Mouse (Mus musculus): ENCODE measurements around the gene Mvb12a. TPM values are rescaled to one million over a fixed set of nuclear protein-coding genes. Genes with fewer than 3 reads are reported as not detected.

Mvb12a gene
- polyA plus RNA-seq, 1 experiment, result 72.6 TPM

GRCm38 (mm10) chr8:71507589-71508104 is 35.1 kb upstream of the Mvb12a start:
- H3K4me3 ChIP-seq (ENCODE audit: low read depth, low read length), result peak overlapping the region; percentile 80
- TF ChIP-seq EP300 (IDR thresholded peaks at IDR 0.05; ENCODE audit: insufficient read depth, low read depth, low read length) (no peak), POLR2A (IDR thresholded peaks at IDR 0.05; ENCODE audit: insufficient read depth, low read length) (peak; percentile 26), CTCF (IDR thresholded peaks at IDR 0.05; ENCODE audit: low read depth, low read length) (no peak)
- no peaks in the 10 kb centered on the region for H3K9me3 ChIP-seq (replicated peaks; ENCODE audit: control insufficient read depth, insufficient read depth, low read length, poor library complexity, severe bottlenecking)
- H3K27me3 ChIP-seq (ENCODE audit: control insufficient read depth, insufficient read depth, low read length, poor library complexity, severe bottlenecking), result no peaks in the 10 kb centered on the region
- peak overlapping the region; percentile 66 for H3K9ac ChIP-seq (ENCODE audit: low read depth, poor library complexity, severe bottlenecking)
- no peak overlapping the region for H3K27ac ChIP-seq (ENCODE audit: insufficient read depth, low read length)
- no peaks in the 10 kb centered on the region for H3K36me3 ChIP-seq (ENCODE audit: control insufficient read depth, insufficient read depth, low read length, poor library complexity, severe bottlenecking)
- peaks cover 3% of the 10 kb centered on the region for H3K4me1 ChIP-seq (ENCODE audit: control insufficient read depth, insufficient read depth, low read length)

- TF ChIP-seq EP300 (IDR thresholded peaks at IDR 0.05; ENCODE audit: insufficient read depth, low read depth, low read length) (no peak), POLR2A (IDR thresholded peaks at IDR 0.05; ENCODE audit: insufficient read depth, low read length) (no peak), CTCF (IDR thresholded peaks at IDR 0.05; ENCODE audit: low read depth, low read length) (no peak)
- H3K4me3 ChIP-seq (ENCODE audit: low read depth, low read length), result no peak overlapping the region
- no peak overlapping the region for H3K27ac ChIP-seq (ENCODE audit: insufficient read depth, low read length)
- peaks cover 4% of the 10 kb centered on the region for H3K4me1 ChIP-seq (ENCODE audit: control insufficient read depth, insufficient read depth, low read length)
- H3K9me3 ChIP-seq (replicated peaks; ENCODE audit: control insufficient read depth, insufficient read depth, low read length, poor library complexity, severe bottlenecking), result no peaks in the 10 kb centered on the region
- H3K9ac ChIP-seq (ENCODE audit: low read depth, poor library complexity, severe bottlenecking), result no peak overlapping the region
- no peaks in the 10 kb centered on the region for H3K36me3 ChIP-seq (ENCODE audit: control insufficient read depth, insufficient read depth, low read length, poor library complexity, severe bottlenecking)
- no peaks in the 10 kb centered on the region for H3K27me3 ChIP-seq (ENCODE audit: control insufficient read depth, insufficient read depth, low read length, poor library complexity, severe bottlenecking)
Measured at GRCm38 (mm10) chr8:71509316-71509715, 33.4 kb upstream of the Mvb12a start.

DNA sequence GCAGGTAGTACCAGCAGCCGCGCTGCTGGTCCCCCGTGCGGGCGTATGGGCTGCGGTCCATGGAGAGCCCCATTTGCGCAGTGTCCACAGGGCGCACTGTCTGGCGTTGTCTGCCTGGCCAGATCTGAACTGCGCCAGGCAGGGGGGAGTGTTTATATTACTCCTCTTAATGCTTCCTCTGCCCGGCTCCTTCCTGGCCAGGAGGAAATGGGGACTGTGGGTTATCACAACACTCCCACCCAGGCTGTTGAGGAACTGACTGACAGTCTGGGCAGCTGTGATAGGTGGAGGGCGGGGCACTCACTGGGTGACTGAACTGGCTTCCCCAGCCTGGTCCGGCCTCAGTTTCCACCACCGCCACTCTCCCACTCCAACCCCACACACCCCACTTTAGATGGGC is 31.1 kb upstream of the Mvb12a start, which contains the start of gene Plvap:
TSS of gene Plvap (minus strand) at position 109 of the 400 bp plus-strand sequence.
- Histone ChIP-seq H3K27me3 (ENCODE audit: control insufficient read depth, insufficient read depth, low read length, poor library complexity, severe bottlenecking) (no peaks in the 10 kb centered on the region), H3K9ac (ENCODE audit: low read depth, poor library complexity, severe bottlenecking) (peak within 1 kb of the TSS; percentile 15; the same call in 1 of the 2 replicates), H3K36me3 (ENCODE audit: control insufficient read depth, insufficient read depth, low read length, poor library complexity, severe bottlenecking) (no peaks in the 10 kb centered on the region), H3K4me3 (ENCODE audit: low read depth, low read length) (peak within 1 kb of the TSS; percentile 40), H3K9me3 (replicated peaks; ENCODE audit: control insufficient read depth, insufficient read depth, low read length, poor library complexity, severe bottlenecking) (no peaks in the 10 kb centered on the region), H3K4me1 (ENCODE audit: control insufficient read depth, insufficient read depth, low read length) (peaks cover 2% of the 10 kb centered on the region), H3K27ac (ENCODE audit: insufficient read depth, low read length) (no peak within 1 kb of the TSS)
- TF ChIP-seq POLR2A (IDR thresholded peaks at IDR 0.05; ENCODE audit: insufficient read depth, low read length) (no peak), EP300 (IDR thresholded peaks at IDR 0.05; ENCODE audit: insufficient read depth, low read depth, low read length) (no peak), CTCF (IDR thresholded peaks at IDR 0.05; ENCODE audit: low read depth, low read length) (no peak)

DNA sequence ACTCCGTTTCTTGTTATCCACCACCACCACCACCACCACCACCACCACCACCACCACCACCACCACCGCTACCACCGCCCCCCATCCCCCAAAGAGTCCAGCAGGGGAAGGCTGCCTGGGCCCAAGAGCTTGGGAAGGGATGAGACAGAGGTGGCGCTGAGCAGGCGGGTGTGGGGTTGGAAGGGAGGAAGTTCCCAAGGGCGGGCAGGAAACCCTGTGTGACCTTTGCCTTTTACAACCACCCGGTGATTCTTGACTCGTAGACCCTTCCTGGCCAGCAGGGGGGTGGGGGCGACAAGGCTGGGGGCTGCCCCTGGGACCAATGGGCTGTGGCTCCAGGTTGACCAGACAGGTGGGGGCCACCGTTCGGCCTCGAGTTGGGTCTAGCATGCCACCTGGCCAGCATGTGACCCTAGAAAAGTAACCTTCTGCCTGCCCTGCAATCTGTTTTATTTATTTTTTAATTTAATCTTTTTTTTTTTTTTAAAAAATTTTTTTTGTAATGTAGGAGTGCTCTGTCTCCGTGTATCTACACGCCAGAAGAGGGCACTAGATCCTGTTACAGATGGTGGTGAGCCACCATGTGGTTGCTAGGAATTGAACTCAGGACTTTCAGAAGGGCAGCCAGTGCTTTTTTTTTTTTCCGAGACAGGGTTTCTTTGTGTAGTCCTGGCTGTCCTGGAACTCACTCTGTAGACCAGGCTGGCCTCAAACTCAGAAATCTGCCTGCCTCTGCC is 29.5 kb upstream of the Mvb12a start:
- Histone ChIP-seq H3K27me3 (ENCODE audit: control insufficient read depth, insufficient read depth, low read length, poor library complexity, severe bottlenecking) (no peaks in the 10 kb centered on the region), H3K4me3 (ENCODE audit: low read depth, low read length) (no peak overlapping the region), H3K9me3 (replicated peaks; ENCODE audit: control insufficient read depth, insufficient read depth, low read length, poor library complexity, severe bottlenecking) (no peaks in the 10 kb centered on the region), H3K4me1 (ENCODE audit: control insufficient read depth, insufficient read depth, low read length) (peaks cover 4% of the 10 kb centered on the region), H3K27ac (ENCODE audit: insufficient read depth, low read length) (no peak overlapping the region), H3K9ac (ENCODE audit: low read depth, poor library complexity, severe bottlenecking) (no peak overlapping the region; the same call in 1 of the 2 replicates), H3K36me3 (ENCODE audit: control insufficient read depth, insufficient read depth, low read length, poor library complexity, severe bottlenecking) (no peaks in the 10 kb centered on the region)
- TF ChIP-seq CTCF (IDR thresholded peaks at IDR 0.05; ENCODE audit: low read depth, low read length) (no peak), POLR2A (IDR thresholded peaks at IDR 0.05; ENCODE audit: insufficient read depth, low read length) (no peak), EP300 (IDR thresholded peaks at IDR 0.05; ENCODE audit: insufficient read depth, low read depth, low read length) (no peak)

GRCm38 (mm10) chr8:71515043-71515442 is 27.7 kb upstream of the Mvb12a start:
- no peak overlapping the region for H3K27ac ChIP-seq (ENCODE audit: insufficient read depth, low read length)
- peaks cover 4% of the 10 kb centered on the region for H3K4me1 ChIP-seq (ENCODE audit: control insufficient read depth, insufficient read depth, low read length)
- no peaks in the 10 kb centered on the region for H3K27me3 ChIP-seq (ENCODE audit: control insufficient read depth, insufficient read depth, low read length, poor library complexity, severe bottlenecking)
- H3K36me3 ChIP-seq (ENCODE audit: control insufficient read depth, insufficient read depth, low read length, poor library complexity, severe bottlenecking), result no peaks in the 10 kb centered on the region
- TF ChIP-seq CTCF (IDR thresholded peaks at IDR 0.05; ENCODE audit: low read depth, low read length) (peak; percentile 69), POLR2A (IDR thresholded peaks at IDR 0.05; ENCODE audit: insufficient read depth, low read length) (no peak)
- no peak overlapping the region for H3K9ac ChIP-seq (ENCODE audit: low read depth, poor library complexity, severe bottlenecking)
- no peak overlapping the region for H3K4me3 ChIP-seq (ENCODE audit: low read depth, low read length)
- no peaks in the 10 kb centered on the region for H3K9me3 ChIP-seq (replicated peaks; ENCODE audit: control insufficient read depth, insufficient read depth, low read length, poor library complexity, severe bottlenecking)

DNA sequence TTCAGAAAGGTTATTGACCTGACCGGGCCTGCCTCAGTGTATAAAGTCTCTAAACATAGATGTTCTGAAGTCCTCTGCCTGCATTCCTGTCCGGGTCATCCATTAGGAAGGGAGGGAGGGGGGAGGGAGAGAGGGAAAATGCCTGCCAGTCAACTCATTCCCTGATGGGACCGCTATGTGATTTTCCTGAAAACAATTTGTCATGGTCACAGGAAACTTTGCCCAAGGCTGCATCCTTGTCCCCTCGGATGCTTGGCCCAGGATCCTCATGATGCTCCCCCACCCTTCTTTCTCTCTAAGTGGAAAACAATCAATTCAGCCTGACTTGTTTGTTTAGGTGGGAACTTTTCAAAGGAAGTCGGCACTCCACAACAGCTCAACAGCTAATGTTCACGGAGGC is 25.9 kb upstream of the Mvb12a start:
- Histone ChIP-seq H3K36me3 (ENCODE audit: control insufficient read depth, insufficient read depth, low read length, poor library complexity, severe bottlenecking) (no peaks in the 10 kb centered on the region), H3K9me3 (replicated peaks; ENCODE audit: control insufficient read depth, insufficient read depth, low read length, poor library complexity, severe bottlenecking) (no peaks in the 10 kb centered on the region), H3K4me3 (ENCODE audit: low read depth, low read length) (no peak overlapping the region), H3K27ac (ENCODE audit: insufficient read depth, low read length) (no peak overlapping the region), H3K27me3 (ENCODE audit: control insufficient read depth, insufficient read depth, low read length, poor library complexity, severe bottlenecking) (no peaks in the 10 kb centered on the region), H3K4me1 (ENCODE audit: control insufficient read depth, insufficient read depth, low read length) (peaks cover 4% of the 10 kb centered on the region), H3K9ac (ENCODE audit: low read depth, poor library complexity, severe bottlenecking) (no peak overlapping the region)
- TF ChIP-seq EP300 (IDR thresholded peaks at IDR 0.05; ENCODE audit: insufficient read depth, low read depth, low read length) (no peak), CTCF (IDR thresholded peaks at IDR 0.05; ENCODE audit: low read depth, low read length) (no peak), POLR2A (IDR thresholded peaks at IDR 0.05; ENCODE audit: insufficient read depth, low read length) (no peak)

All from ES-Bruce4 (cell line).